ENCODE assay signal across 10 mouse cellular contexts in genomic region chr16:90692704-90693385, GRCm38 (mm10). TPM values are rescaled to one million over a fixed set of nuclear protein-coding genes. Genes with fewer than 3 reads are reported as not detected.
A peak's percentile ranks its signal among the peaks of the same experiment; 100 is the strongest.
DNase-seq lines count a peak whose midpoint lies in the region; ATAC-seq lines count a peak whose summit lies in the region.
"Had no signal": no experiment of that assay in that cellular context is flagged by ENCODE, and none has a peak within 500 bp of the region (broad histone marks: within the 10 kb centered on the region; RNA-seq: fewer than 3 reads in every experiment).

No protein-coding gene starts in this region.

- no peak overlapping the region for H3K27ac ChIP-seq in forebrain, embryonic 14.5 days (ENCODE audit: low read depth, low read length)
- H3K27ac ChIP-seq in forebrain, embryonic 13.5 days: no peak overlapping the region
- H3K27ac ChIP-seq in midbrain, embryonic 14.5 days (replicated peaks; ENCODE audit: low read depth, low read length): peak overlapping the region; percentile 32
- H3K27ac ChIP-seq in midbrain, embryonic 10.5 days (replicated peaks): no peak overlapping the region
- 0 out of 2 replicates have a peak overlapping the region, but pooled peaks have one; percentile 43 for H3K27ac ChIP-seq in neural tube, embryonic 15.5 days (replicated peaks)
- H3K27ac ChIP-seq: heart, embryonic 15.5 days had no signal

- no peak overlapping the region for H3K4me3 ChIP-seq in forebrain, embryonic 14.5 days (ENCODE audit: low read depth, low read length)
- no peak overlapping the region for H3K4me3 ChIP-seq in forebrain, embryonic 13.5 days
- H3K4me3 ChIP-seq in midbrain, embryonic 14.5 days (replicated peaks; ENCODE audit: low read depth, low read length): no peak overlapping the region
- no peak overlapping the region for H3K4me3 ChIP-seq in midbrain, embryonic 10.5 days
- H3K4me3 ChIP-seq in neural tube, embryonic 15.5 days (replicated peaks): no peak overlapping the region
- H3K4me3 ChIP-seq: heart, embryonic 15.5 days had no signal

- peak; percentile 23; the same call in 1 of the 2 replicates for ATAC-seq in forebrain, embryonic 14.5 days
- ATAC-seq in forebrain, embryonic 13.5 days: no peak
- ATAC-seq in midbrain, embryonic 14.5 days (ENCODE audit: low FRiP score, low TSS enrichment): no peak
- ATAC-seq in neural tube, embryonic 15.5 days (ENCODE audit: low FRiP score): no peak

- no peaks in the 10 kb centered on the region for H3K9me3 ChIP-seq in forebrain, embryonic 14.5 days (replicated peaks; ENCODE audit: control insufficient read depth, low read length)
- no peaks in the 10 kb centered on the region for H3K9me3 ChIP-seq in forebrain, embryonic 13.5 days (replicated peaks)
- no peaks in the 10 kb centered on the region for H3K9me3 ChIP-seq in midbrain, embryonic 14.5 days (ENCODE audit: control insufficient read depth, low read length)
- H3K9me3 ChIP-seq in midbrain, embryonic 10.5 days (replicated peaks): no peaks in the 10 kb centered on the region
- H3K9me3 ChIP-seq in neural tube, embryonic 15.5 days (replicated peaks): no peaks in the 10 kb centered on the region
- H3K9me3 ChIP-seq: heart, embryonic 15.5 days had no signal

- 66% methylated on average over 15 of the region's 15 CpGs for WGBS in forebrain, embryonic 14.5 days
- WGBS in forebrain, embryonic 13.5 days: 71% methylated on average over 15 of the region's 15 CpGs
- 72% methylated on average over 15 of the region's 15 CpGs for WGBS in midbrain, embryonic 14.5 days
- 86% methylated on average over 15 of the region's 15 CpGs for WGBS in midbrain, embryonic 10.5 days
- 52% methylated on average over 15 of the region's 15 CpGs for WGBS in neural tube, embryonic 15.5 days

- no peak overlapping the region for H3K4me2 ChIP-seq in forebrain, embryonic 14.5 days (ENCODE audit: low read length)
- no peak overlapping the region for H3K4me2 ChIP-seq in forebrain, embryonic 13.5 days
- no peak overlapping the region for H3K4me2 ChIP-seq in midbrain, embryonic 14.5 days (ENCODE audit: low read length)
- H3K4me2 ChIP-seq in neural tube, embryonic 15.5 days: no peak overlapping the region
- H3K4me2 ChIP-seq: heart, embryonic 15.5 days had no signal

- H3K4me1 ChIP-seq in forebrain, embryonic 14.5 days (ENCODE audit: control insufficient read depth, insufficient read depth, low read length): no peaks in the 10 kb centered on the region; the same call in 1 of the 2 replicates
- H3K4me1 ChIP-seq in forebrain, embryonic 13.5 days: peaks cover 16% of the 10 kb centered on the region; the same call in 1 of the 2 replicates
- H3K4me1 ChIP-seq in midbrain, embryonic 14.5 days (ENCODE audit: control insufficient read depth, insufficient read depth, low read length): no peaks in the 10 kb centered on the region
- peaks cover 3% of the 10 kb centered on the region; the same call in 1 of the 2 replicates for H3K4me1 ChIP-seq in midbrain, embryonic 10.5 days
- peaks cover 12% of the 10 kb centered on the region for H3K4me1 ChIP-seq in neural tube, embryonic 15.5 days

- no peaks in the 10 kb centered on the region for H3K36me3 ChIP-seq in forebrain, embryonic 14.5 days (ENCODE audit: control insufficient read depth, insufficient read depth, low read length)
- H3K36me3 ChIP-seq in forebrain, embryonic 13.5 days (ENCODE audit: poor library complexity, severe bottlenecking): no peaks in the 10 kb centered on the region
- no peaks in the 10 kb centered on the region for H3K36me3 ChIP-seq in midbrain, embryonic 14.5 days (ENCODE audit: control insufficient read depth, insufficient read depth, low read length)
- no peaks in the 10 kb centered on the region for H3K36me3 ChIP-seq in midbrain, embryonic 10.5 days
- no peaks in the 10 kb centered on the region for H3K36me3 ChIP-seq in neural tube, embryonic 15.5 days
- H3K36me3 ChIP-seq: heart, embryonic 15.5 days had no signal

- no peak for DNase-seq in forebrain, embryonic 14.5 days (ENCODE audit: low spot score)
- DNase-seq in midbrain, embryonic 14.5 days: peak; percentile 33
- DNase-seq in midbrain, embryonic 10.5 days (ENCODE audit: low spot score): no peak
- peak; percentile 32 to 59 for DNase-seq in gastrocnemius, adult 8-10 months (ENCODE audit: low spot score in 2 of 2)
- DNase-seq in yolk sac, embryonic 10.5 days (ENCODE audit: low spot score): no peak
- DNase-seq in embryo, embryonic 9.5 days (ENCODE audit: extremely low spot score): no peak

- H3K9ac ChIP-seq in forebrain, embryonic 14.5 days (ENCODE audit: low read length): no peak overlapping the region
- no peak overlapping the region for H3K9ac ChIP-seq in forebrain, embryonic 13.5 days
- no peak overlapping the region for H3K9ac ChIP-seq in midbrain, embryonic 14.5 days (replicated peaks; ENCODE audit: low read length)
- H3K9ac ChIP-seq in neural tube, embryonic 15.5 days (replicated peaks): no peak overlapping the region
- H3K9ac ChIP-seq: heart, embryonic 15.5 days had no signal

- no peaks in the 10 kb centered on the region for H3K27me3 ChIP-seq in forebrain, embryonic 14.5 days (replicated peaks; ENCODE audit: control insufficient read depth, insufficient read depth, low read length)
- no peaks in the 10 kb centered on the region for H3K27me3 ChIP-seq in forebrain, embryonic 13.5 days
- no peaks in the 10 kb centered on the region for H3K27me3 ChIP-seq in midbrain, embryonic 14.5 days (ENCODE audit: control insufficient read depth, insufficient read depth, low read length)
- H3K27me3 ChIP-seq in midbrain, embryonic 10.5 days (ENCODE audit: low read depth, poor library complexity, severe bottlenecking): no peaks in the 10 kb centered on the region
- H3K27me3 ChIP-seq in neural tube, embryonic 15.5 days (replicated peaks): no peaks in the 10 kb centered on the region
- H3K27me3 ChIP-seq: heart, embryonic 15.5 days had no signal

RNA-seq across cellular contexts. Expression of gene Mis18a, which starts 34.4 kb away (rescaled TPM):
- polyA plus RNA-seq in forebrain, embryonic 14.5 days (2014; fragmentation: Nextera tagmentation; extraction: Ambion mirVana): 56.5 and 57.8 TPM in 2 replicates
- 73.6 and 75.1 TPM in 2 replicates for polyA plus RNA-seq in forebrain, embryonic 13.5 days (2015; fragmentation: Nextera tagmentation; extraction: Ambion mirVana)
- 34.1 TPM in 2 replicates for polyA plus RNA-seq in midbrain, embryonic 14.5 days (2014; fragmentation: Nextera tagmentation; extraction: Ambion mirVana)
- polyA plus RNA-seq in midbrain, embryonic 10.5 days (2016; fragmentation: Nextera tagmentation; extraction: Ambion mirVana): 87.7 and 106 TPM in 2 replicates
- 1 to 10 TPM in 1 of 4 experiments, under 1 TPM in 3; 0.59 to 1.2 (median 0.74) TPM for total RNA-seq in gastrocnemius, adult 8-10 months (2022)
- polyA plus RNA-seq in neural tube, embryonic 15.5 days (2015; fragmentation: Nextera tagmentation; extraction: Ambion mirVana): 20.4 and 31.3 TPM in 2 replicates

RNA-seq across cellular contexts. Expression of gene Mrap, which starts 45.2 kb away (rescaled TPM):
- polyA plus RNA-seq in forebrain, embryonic 14.5 days (2014; fragmentation: Nextera tagmentation; extraction: Ambion mirVana): 0.23 TPM in 1 of 2 replicates, not detected in the other
- 0.18 TPM in 1 of 2 replicates, not detected in the other for polyA plus RNA-seq in forebrain, embryonic 13.5 days (2015; fragmentation: Nextera tagmentation; extraction: Ambion mirVana)
- not detected in 2 replicates for polyA plus RNA-seq in midbrain, embryonic 14.5 days (2014; fragmentation: Nextera tagmentation; extraction: Ambion mirVana)
- polyA plus RNA-seq in midbrain, embryonic 10.5 days (2016; fragmentation: Nextera tagmentation; extraction: Ambion mirVana): 0.98 and 2.3 TPM in 2 replicates
- 1 to 10 TPM in 2 of 4 experiments, under 1 TPM in 1, not detected in 1; 0.31 to 3.3 (median 1.2) TPM for total RNA-seq in gastrocnemius, adult 8-10 months (2022)
- polyA plus RNA-seq in neural tube, embryonic 15.5 days (2015; fragmentation: Nextera tagmentation; extraction: Ambion mirVana): 0.15 and 0.22 TPM in 2 replicates
- total RNA-seq: CH12.LX had no signal

Comparison
In these comparisons a context has a peak if more than half of its experiments do, and no peak if none do; other contexts are left out.
1. DNase-seq: peak in midbrain, embryonic 14.5 days (single experiment) and gastrocnemius, adult 8-10 months (2 of 2); none in forebrain, embryonic 14.5 days (single experiment), midbrain, embryonic 10.5 days (single experiment), yolk sac, embryonic 10.5 days (single experiment) and embryo, embryonic 9.5 days (single experiment).
2. H3K27ac ChIP-seq: peak in midbrain, embryonic 14.5 days (single experiment) and neural tube, embryonic 15.5 days (single experiment); none in forebrain, embryonic 14.5 days (single experiment), forebrain, embryonic 13.5 days (single experiment) and midbrain, embryonic 10.5 days (single experiment).